Mouse (Mus musculus) G1E (cell line): ENCODE results near the gene Wdr5.

Source experiments
- CTCF ChIP-seq: IDR thresholded peaks from 2 replicates; pipeline ENCODE4 v1.5.1; 2012; ENCODE audit warnings: low read depth, low read length, inconsistent platforms, mixed read lengths
- GATA1 ChIP-seq: IDR thresholded peaks from 2 replicates; pipeline ENCODE4 v1.6.1; 2012; ENCODE audit warnings: borderline replicate concordance, low read length, inconsistent platforms, mixed read lengths
- POLR2AphosphoS5 ChIP-seq: IDR thresholded peaks from 2 replicates; pipeline ENCODE4 v1.6.1; 2012; ENCODE audit warnings: low read depth, low read length, inconsistent platforms; ENCODE audit not compliant: insufficient replicate concordance

GRCm38 (mm10) chr2:27482265-27482861, 32.6 kb upstream of the Wdr5 start:
- TF ChIP-seq GATA1 (no peak), CTCF (no peak), POLR2AphosphoS5 (no peak)
